Mouse (Mus musculus): Measurements from ENCODE around the gene Armt1. TPM values are rescaled to one million over a fixed set of nuclear protein-coding genes. Genes with fewer than 3 reads are reported as not detected.

Gene Armt1
- 2.5 and 4.5 TPM in 2 replicates for polyA plus RNA-seq (2012; rRNA removed)

GRCm38 (mm10) chr10:4432123-4432931 is at the start of gene Armt1, which contains the start of gene Rmnd1:
TSS of gene Armt1 (plus strand) at chr10:4432467.
TSS of gene Rmnd1 (minus strand) at chr10:4432388.
- 0 out of 2 replicates have a peak, but pooled peaks cover 1% of the 10 kb centered on the region for H3K4me1 ChIP-seq (ENCODE audit: control insufficient read depth, insufficient read depth, insufficient read length, low read length)
- TF ChIP-seq POLR2A (IDR thresholded peaks at IDR 0.05; ENCODE audit: low read depth, low read length) (peak; percentile 57; the same call in 1 of the 2 replicates), CTCF (IDR thresholded peaks at IDR 0.05; ENCODE audit: extremely low read depth, insufficient read length, insufficient replicate concordance, low read depth, low read length) (no peak)
- no peaks in the 10 kb centered on the region for H3K27me3 ChIP-seq (ENCODE audit: control insufficient read depth, insufficient read depth, low read length)
- peak within 1 kb of the TSS; percentile 98 for H3K27ac ChIP-seq (ENCODE audit: insufficient read depth, low read depth, low read length)
- peak within 1 kb of the TSS; percentile 99 for H3K4me3 ChIP-seq (ENCODE audit: low read depth, low read length)
- H3K36me3 ChIP-seq (ENCODE audit: control insufficient read depth, insufficient read depth, low read length) = peaks cover 11% of the 10 kb centered on the region
- WGBS = under 1% methylated on average over 75 of the region's 75 CpGs

- Histone ChIP-seq H3K36me3 (ENCODE audit: control insufficient read depth, insufficient read depth, low read length) (no peaks in the 10 kb centered on the region), H3K27ac (ENCODE audit: insufficient read depth, low read depth, low read length) (no peak overlapping the region), H3K27me3 (ENCODE audit: control insufficient read depth, insufficient read depth, low read length) (no peaks in the 10 kb centered on the region), H3K4me1 (ENCODE audit: control insufficient read depth, insufficient read depth, insufficient read length, low read length) (peaks cover 4% of the 10 kb centered on the region; the same call in 1 of the 2 replicates), H3K4me3 (ENCODE audit: low read depth, low read length) (no peak overlapping the region)
- 88% methylated on average over 7 of the region's 7 CpGs for WGBS
- TF ChIP-seq CTCF (IDR thresholded peaks at IDR 0.05; ENCODE audit: extremely low read depth, insufficient read length, insufficient replicate concordance, low read depth, low read length) = no peak
- no peak for TF ChIP-seq POLR2A (IDR thresholded peaks at IDR 0.05; ENCODE audit: low read depth, low read length)
Measured at GRCm38 (mm10) chr10:4384244-4384643, 48.0 kb upstream of the Armt1 start.

GRCm38 (mm10) chr10:4386609-4387591 is 45.4 kb upstream of the Armt1 start:
- under 1% methylated on average over 120 of the region's 133 CpGs for WGBS
- Histone ChIP-seq H3K4me3 (ENCODE audit: low read depth, low read length) (peak overlapping the region; percentile 92), H3K27ac (ENCODE audit: insufficient read depth, low read depth, low read length) (peak overlapping the region; percentile 95), H3K36me3 (ENCODE audit: control insufficient read depth, insufficient read depth, low read length) (no peaks in the 10 kb centered on the region), H3K27me3 (ENCODE audit: control insufficient read depth, insufficient read depth, low read length) (no peaks in the 10 kb centered on the region), H3K4me1 (ENCODE audit: control insufficient read depth, insufficient read depth, insufficient read length, low read length) (peaks cover 17% of the 10 kb centered on the region; the same call in 1 of the 2 replicates)
- TF ChIP-seq POLR2A (IDR thresholded peaks at IDR 0.05; ENCODE audit: low read depth, low read length) (peak; percentile 87), CTCF (IDR thresholded peaks at IDR 0.05; ENCODE audit: extremely low read depth, insufficient read length, insufficient replicate concordance, low read depth, low read length) (no peak)

GRCm38 (mm10) chr10:4387701-4388383 is 44.4 kb upstream of the Armt1 start, which contains the start of gene Zbtb2:
TSS of gene Zbtb2 (minus strand) at chr10:4388108.
- Histone ChIP-seq H3K36me3 (ENCODE audit: control insufficient read depth, insufficient read depth, low read length) (0 out of 2 replicates have a peak, but pooled peaks cover 1% of the 10 kb centered on the region), H3K4me1 (ENCODE audit: control insufficient read depth, insufficient read depth, insufficient read length, low read length) (peaks cover 17% of the 10 kb centered on the region; the same call in 1 of the 2 replicates), H3K27ac (ENCODE audit: insufficient read depth, low read depth, low read length) (peak within 1 kb of the TSS; percentile 95), H3K27me3 (ENCODE audit: control insufficient read depth, insufficient read depth, low read length) (no peaks in the 10 kb centered on the region), H3K4me3 (ENCODE audit: low read depth, low read length) (peak within 1 kb of the TSS; percentile 92)
- WGBS = 1% methylated on average over 75 of the region's 87 CpGs
- TF ChIP-seq CTCF (IDR thresholded peaks at IDR 0.05; ENCODE audit: extremely low read depth, insufficient read length, insufficient replicate concordance, low read depth, low read length) (no peak), POLR2A (IDR thresholded peaks at IDR 0.05; ENCODE audit: low read depth, low read length) (no peak)

- 0 out of 2 replicates have a peak, but pooled peaks cover 3% of the 10 kb centered on the region for H3K36me3 ChIP-seq (ENCODE audit: control insufficient read depth, insufficient read depth, low read length)
- no peaks in the 10 kb centered on the region for H3K27me3 ChIP-seq (ENCODE audit: control insufficient read depth, insufficient read depth, low read length)
- H3K27ac ChIP-seq (ENCODE audit: insufficient read depth, low read depth, low read length) = peak overlapping the region; percentile 45
- peak overlapping the region; percentile 92 for H3K4me3 ChIP-seq (ENCODE audit: low read depth, low read length)
- WGBS = under 1% methylated on average over 19 of the region's 19 CpGs
- peaks cover 18% of the 10 kb centered on the region; the same call in 1 of the 2 replicates for H3K4me1 ChIP-seq (ENCODE audit: control insufficient read depth, insufficient read depth, insufficient read length, low read length)
- no peak for TF ChIP-seq CTCF (IDR thresholded peaks at IDR 0.05; ENCODE audit: extremely low read depth, insufficient read length, insufficient replicate concordance, low read depth, low read length)
- 0 out of 2 replicates have a peak, but pooled peaks have one; percentile 13 for TF ChIP-seq POLR2A (IDR thresholded peaks at IDR 0.05; ENCODE audit: low read depth, low read length)
Measured at GRCm38 (mm10) chr10:4388384-4388745, 43.9 kb upstream of the Armt1 start.

- Histone ChIP-seq H3K27ac (ENCODE audit: insufficient read depth, low read depth, low read length) (peak overlapping the region; percentile 45; the same call in 1 of the 2 replicates), H3K36me3 (ENCODE audit: control insufficient read depth, insufficient read depth, low read length) (peaks cover 5% of the 10 kb centered on the region; the same call in 1 of the 2 replicates), H3K27me3 (ENCODE audit: control insufficient read depth, insufficient read depth, low read length) (no peaks in the 10 kb centered on the region), H3K4me3 (ENCODE audit: low read depth, low read length) (no peak overlapping the region), H3K4me1 (ENCODE audit: control insufficient read depth, insufficient read depth, insufficient read length, low read length) (peaks cover 18% of the 10 kb centered on the region; the same call in 1 of the 2 replicates)
- WGBS = 7% methylated on average over 10 of the region's 10 CpGs
- TF ChIP-seq POLR2A (IDR thresholded peaks at IDR 0.05; ENCODE audit: low read depth, low read length) = no peak
- TF ChIP-seq CTCF (IDR thresholded peaks at IDR 0.05; ENCODE audit: extremely low read depth, insufficient read length, insufficient replicate concordance, low read depth, low read length) = no peak
Measured at GRCm38 (mm10) chr10:4389036-4389435, 43.2 kb upstream of the Armt1 start.

Data from small intestine, adult 2 months (tissue).